Mouse (Mus musculus): ENCODE measurements around the gene Ndufb2.

- TF ChIP-seq CTCF (IDR thresholded peaks at IDR 0.05; ENCODE audit: extremely low read depth, insufficient read length, insufficient replicate concordance, low read depth, low read length) (no peak), POLR2A (IDR thresholded peaks at IDR 0.05; ENCODE audit: low read depth, low read length) (no peak)
Observed at GRCm38 (mm10) chr6:39611296-39611695, 18.9 kb downstream of the Ndufb2 start.

All from small intestine, adult 2 months (tissue).